Mouse (Mus musculus): ENCODE data around the gene Gm10271.

Gene Gm10271

GRCm38 (mm10) chr10:116978841-116979240, 6.4 kb upstream of the Gm10271 start:
- DNase-seq (ENCODE audit: low read depth): no peak

- DNase-seq (ENCODE audit: low read depth): no peak
These were observed 5.4 kb upstream of the Gm10271 start for GRCm38 (mm10) chr10:116977858-116978257.

- no peak for DNase-seq (ENCODE audit: low read depth)
These were observed 5.0 kb upstream of the Gm10271 start for GRCm38 (mm10) chr10:116977455-116977854.

- no peak for DNase-seq (ENCODE audit: low read depth)
These were observed 3.7 kb downstream of the Gm10271 start for GRCm38 (mm10) chr10:116968741-116969140.

- no peak for DNase-seq (ENCODE audit: low read depth)
These were observed 6.3 kb downstream of the Gm10271 start for GRCm38 (mm10) chr10:116966065-116966464.

- DNase-seq (ENCODE audit: low read depth): no peak
These were observed 7.1 kb downstream of the Gm10271 start for GRCm38 (mm10) chr10:116965297-116965696.

GRCm38 (mm10) chr10:116964571-116964970, 7.8 kb downstream of the Gm10271 start:
- DNase-seq (ENCODE audit: low read depth): no peak

GRCm38 (mm10) chr10:116964084-116964483, 8.3 kb downstream of the Gm10271 start:
- no peak for DNase-seq (ENCODE audit: low read depth)

- DNase-seq (ENCODE audit: low read depth): peak; percentile 17
These were observed 9.6 kb downstream of the Gm10271 start for GRCm38 (mm10) chr10:116962803-116963202.

GRCm38 (mm10) chr10:116962152-116962551, 10.3 kb downstream of the Gm10271 start:
- DNase-seq (ENCODE audit: low read depth): no peak

GRCm38 (mm10) chr10:116957867-116958551, 14.4 kb downstream of the Gm10271 start:
- DNase-seq (ENCODE audit: low read depth): no peak

GRCm38 (mm10) chr10:116956483-116957158, 15.8 kb downstream of the Gm10271 start:
- DNase-seq (ENCODE audit: low read depth): no peak

- no peak for DNase-seq (ENCODE audit: low read depth)
These were observed 17.2 kb downstream of the Gm10271 start for GRCm38 (mm10) chr10:116955191-116955590.

GRCm38 (mm10) chr10:116950886-116951285, 21.5 kb downstream of the Gm10271 start:
- DNase-seq (ENCODE audit: low read depth): no peak

GRCm38 (mm10) chr10:116950009-116950769, 22.2 kb downstream of the Gm10271 start, which contains the start of gene Rab3ip:
TSS of gene Rab3ip (minus strand) at chr10:116950769.
- peak; percentile 94 for DNase-seq (ENCODE audit: low read depth)

- peak; percentile 68 for DNase-seq (ENCODE audit: low read depth)
These were observed 23.0 kb downstream of the Gm10271 start for GRCm38 (mm10) chr10:116949111-116950008.

GRCm38 (mm10) chr10:116948414-116948813, 24.0 kb downstream of the Gm10271 start:
- DNase-seq (ENCODE audit: low read depth): no peak

GRCm38 (mm10) chr10:116944940-116945339, 27.5 kb downstream of the Gm10271 start:
- DNase-seq (ENCODE audit: low read depth): no peak

- DNase-seq (ENCODE audit: low read depth): peak; percentile 59
These were observed 28.3 kb downstream of the Gm10271 start for GRCm38 (mm10) chr10:116944144-116944543.

- peak; percentile 68 for DNase-seq (ENCODE audit: low read depth)
These were observed 29.4 kb downstream of the Gm10271 start for GRCm38 (mm10) chr10:116943025-116943424.

GRCm38 (mm10) chr10:116935028-116935427, 37.4 kb downstream of the Gm10271 start:
- peak; percentile 52 for DNase-seq (ENCODE audit: low read depth)

GRCm38 (mm10) chr10:116933794-116934193, 38.6 kb downstream of the Gm10271 start:
- peak; percentile 55 for DNase-seq (ENCODE audit: low read depth)
